ENCODE assay signal across 20 mouse cellular contexts in genomic region chr8:3530816-3531215, GRCm38 (mm10). TPM values are rescaled to one million over a fixed set of nuclear protein-coding genes. Genes with fewer than 3 reads are reported as not detected.
DNase-seq lines count a peak whose midpoint lies in the region; ATAC-seq and TF ChIP-seq lines count a peak whose summit lies in the region.
"Had no signal": no experiment of that assay in that cellular context is flagged by ENCODE, and none has a peak within 500 bp of the region (broad histone marks: within the 10 kb centered on the region; RNA-seq: fewer than 3 reads in every experiment).

No protein-coding gene starts in this region.

- no peak overlapping the region for H3K4me2 ChIP-seq in liver, embryonic 12.5 days
- H3K4me2 ChIP-seq in liver, postnatal 0 days (ENCODE audit: low read depth, low read length) = no peak overlapping the region
- H3K4me2 ChIP-seq: embryonic facial prominence, embryonic 12.5 days; forebrain, embryonic 13.5 days; forebrain, embryonic 15.5 days had no signal

- peaks cover 50% of the 10 kb centered on the region for H3K36me3 ChIP-seq in liver, embryonic 12.5 days
- H3K36me3 ChIP-seq in liver, postnatal 0 days (replicated peaks; ENCODE audit: insufficient read depth, low read length) = peaks cover 32% of the 10 kb centered on the region

- ATAC-seq in liver, embryonic 12.5 days = 0 out of 2 replicates have a peak, but pooled peaks have one; percentile 14
- no peak for ATAC-seq in liver, postnatal 0 days
- ATAC-seq in common myeloid progenitor, adult 5-6 weeks (replicated peaks; ENCODE audit: low read depth, poor library complexity, severe bottlenecking) = peak; percentile 52; the same call in 1 of the 2 replicates
- ATAC-seq in granulocyte monocyte progenitor cell, adult 5-6 weeks (replicated peaks; ENCODE audit: poor library complexity, severe bottlenecking) = peak; percentile 88
- ATAC-seq: forebrain, embryonic 13.5 days; forebrain, embryonic 15.5 days had no signal

- no peak overlapping the region for H3K27ac ChIP-seq in liver, embryonic 12.5 days
- H3K27ac ChIP-seq in liver, postnatal 0 days (ENCODE audit: low read depth) = no peak overlapping the region
- H3K27ac ChIP-seq: embryonic facial prominence, embryonic 10.5 days; embryonic facial prominence, embryonic 12.5 days; forebrain, embryonic 13.5 days; forebrain, embryonic 15.5 days had no signal

- H3K27me3 ChIP-seq in liver, embryonic 12.5 days (replicated peaks) = no peaks in the 10 kb centered on the region
- H3K27me3 ChIP-seq in liver, postnatal 0 days (ENCODE audit: insufficient read depth, low read length) = no peaks in the 10 kb centered on the region
- H3K27me3 ChIP-seq: embryonic facial prominence, embryonic 12.5 days; forebrain, embryonic 13.5 days; forebrain, embryonic 15.5 days had no signal

- no peak for DNase-seq in liver, postnatal 0 days
- no peak for DNase-seq in thymus, postnatal 0 days (ENCODE audit: low spot score)
- no peak for DNase-seq in layer of hippocampus, postnatal 10 days (ENCODE audit: low spot score in 2 of 2)
- DNase-seq: adrenal gland, adult 2 months; adrenal gland, postnatal 10 days; adrenal gland, postnatal 25 days; cerebellum, adult 11 months; cerebellum, adult 18-20 months; cerebellum, adult 8-10 months; cerebellum, adult 9-11 months; cerebellum, postnatal 14 days; cerebellum, postnatal 36 days had no signal

- TF ChIP-seq CTCF in liver, postnatal 0 days (IDR thresholded peaks at IDR 0.05; ENCODE audit: low read depth) = no peak

- TF ChIP-seq EP300 in liver, postnatal 0 days (IDR thresholded peaks at IDR 0.05; ENCODE audit: low read depth) = no peak

- no peaks in the 10 kb centered on the region for H3K9me3 ChIP-seq in liver, embryonic 12.5 days (replicated peaks)
- H3K9me3 ChIP-seq in liver, postnatal 0 days (ENCODE audit: low read length) = no peaks in the 10 kb centered on the region
- H3K9me3 ChIP-seq: embryonic facial prominence, embryonic 10.5 days; embryonic facial prominence, embryonic 12.5 days; forebrain, embryonic 13.5 days; forebrain, embryonic 15.5 days had no signal

- 66% methylated on average over 5 of the region's 5 CpGs for WGBS in liver, embryonic 12.5 days (ENCODE audit: insufficient replicate concordance)
- 70% methylated on average over 5 of the region's 5 CpGs for WGBS in liver, postnatal 0 days (ENCODE audit: insufficient replicate concordance)

- H3K4me1 ChIP-seq in liver, embryonic 12.5 days = peaks cover 6% of the 10 kb centered on the region
- H3K4me1 ChIP-seq in liver, postnatal 0 days (ENCODE audit: insufficient read depth) = peaks cover 2% of the 10 kb centered on the region; the same call in 1 of the 2 replicates
- H3K4me1 ChIP-seq: embryonic facial prominence, embryonic 10.5 days; embryonic facial prominence, embryonic 12.5 days; forebrain, embryonic 13.5 days; forebrain, embryonic 15.5 days had no signal

- H3K9ac ChIP-seq in liver, embryonic 12.5 days = no peak overlapping the region
- no peak overlapping the region for H3K9ac ChIP-seq in liver, postnatal 0 days (replicated peaks)
- H3K9ac ChIP-seq: embryonic facial prominence, embryonic 12.5 days; forebrain, embryonic 13.5 days; forebrain, embryonic 15.5 days had no signal

- H3K4me3 ChIP-seq in liver, embryonic 12.5 days = no peak overlapping the region
- no peak overlapping the region for H3K4me3 ChIP-seq in liver, postnatal 0 days (ENCODE audit: low read depth, low read length)
- H3K4me3 ChIP-seq: embryonic facial prominence, embryonic 10.5 days; embryonic facial prominence, embryonic 12.5 days; forebrain, embryonic 13.5 days; forebrain, embryonic 15.5 days had no signal

RNA-seq across cellular contexts. Expression of gene Pnpla6, which starts 15.6 kb away (rescaled TPM):
- 14.7 and 17.1 TPM in 2 replicates for polyA plus RNA-seq in liver, embryonic 12.5 days (2016; fragmentation: Nextera tagmentation; extraction: Ambion mirVana)
- polyA plus RNA-seq in liver, postnatal 0 days (2015; fragmentation: Nextera tagmentation; extraction: Ambion mirVana) = 6.4 TPM in 2 replicates
- 16.1 and 21.8 TPM in 2 replicates for total RNA-seq in common myeloid progenitor, adult 5-6 weeks (2017)
- total RNA-seq in granulocyte monocyte progenitor cell, adult 5-6 weeks (2014; fragmentation: Nextera tagmentation) = 39.0 and 39.4 TPM in 2 replicates
- total RNA-seq in granulocyte monocyte progenitor cell, adult 5-6 weeks (2017) = 11.8 and 16.8 TPM in 2 replicates
- polyA plus RNA-seq in thymus, postnatal 0 days (2015; fragmentation: Nextera tagmentation; extraction: Ambion mirVana) = 10.4 and 12.9 TPM in 2 replicates
- total RNA-seq in layer of hippocampus, postnatal 10 days (2021) = 10 to 100 TPM; 67.7 to 76.2 TPM

RNA-seq across cellular contexts. Expression of gene Mcoln1, which starts 30.6 kb away (rescaled TPM):
- polyA plus RNA-seq in liver, embryonic 12.5 days (2016; fragmentation: Nextera tagmentation; extraction: Ambion mirVana) = 25.7 and 26.9 TPM in 2 replicates
- polyA plus RNA-seq in liver, postnatal 0 days (2015; fragmentation: Nextera tagmentation; extraction: Ambion mirVana) = 19.9 and 20.6 TPM in 2 replicates
- 26.1 and 28.9 TPM in 2 replicates for total RNA-seq in common myeloid progenitor, adult 5-6 weeks (2017)
- total RNA-seq in granulocyte monocyte progenitor cell, adult 5-6 weeks (2014; fragmentation: Nextera tagmentation) = 26.7 and 55.5 TPM in 2 replicates
- total RNA-seq in granulocyte monocyte progenitor cell, adult 5-6 weeks (2017) = 21.8 and 41.5 TPM in 2 replicates
- 28.4 and 32.3 TPM in 2 replicates for polyA plus RNA-seq in thymus, postnatal 0 days (2015; fragmentation: Nextera tagmentation; extraction: Ambion mirVana)
- 10 to 100 TPM; 66.2 to 79.4 TPM for total RNA-seq in layer of hippocampus, postnatal 10 days (2021)

RNA-seq across cellular contexts. Expression of gene C330021F23Rik, which starts 37.0 kb away (rescaled TPM):
- polyA plus RNA-seq in liver, embryonic 12.5 days (2016; fragmentation: Nextera tagmentation; extraction: Ambion mirVana) = 2.3 and 2.9 TPM in 2 replicates
- 0.89 and 1.0 TPM in 2 replicates for polyA plus RNA-seq in liver, postnatal 0 days (2015; fragmentation: Nextera tagmentation; extraction: Ambion mirVana)
- 0.44 and 0.96 TPM in 2 replicates for total RNA-seq in common myeloid progenitor, adult 5-6 weeks (2017)
- total RNA-seq in granulocyte monocyte progenitor cell, adult 5-6 weeks (2014; fragmentation: Nextera tagmentation) = not detected in 2 replicates
- total RNA-seq in granulocyte monocyte progenitor cell, adult 5-6 weeks (2017) = 0.43 TPM in 1 of 2 replicates, not detected in the other
- polyA plus RNA-seq in thymus, postnatal 0 days (2015; fragmentation: Nextera tagmentation; extraction: Ambion mirVana) = 0.19 TPM in 1 of 2 replicates, not detected in the other
- not detected for total RNA-seq in layer of hippocampus, postnatal 10 days (2021)
- total RNA-seq: adrenal gland, adult 2 months; adrenal gland, postnatal 25 days had no signal
- polyA plus RNA-seq: adrenal gland, adult 2 months; C2C12 had no signal

RNA-seq across cellular contexts. Expression of gene Zfp358, which starts 37.9 kb away (rescaled TPM):
- 7.9 and 8.1 TPM in 2 replicates for polyA plus RNA-seq in liver, embryonic 12.5 days (2016; fragmentation: Nextera tagmentation; extraction: Ambion mirVana)
- 4.9 and 6.3 TPM in 2 replicates for polyA plus RNA-seq in liver, postnatal 0 days (2015; fragmentation: Nextera tagmentation; extraction: Ambion mirVana)
- 6.2 and 8.3 TPM in 2 replicates for total RNA-seq in common myeloid progenitor, adult 5-6 weeks (2017)
- total RNA-seq in granulocyte monocyte progenitor cell, adult 5-6 weeks (2014; fragmentation: Nextera tagmentation) = 11.8 and 17.0 TPM in 2 replicates
- total RNA-seq in granulocyte monocyte progenitor cell, adult 5-6 weeks (2017) = 3.3 and 5.0 TPM in 2 replicates
- polyA plus RNA-seq in thymus, postnatal 0 days (2015; fragmentation: Nextera tagmentation; extraction: Ambion mirVana) = 21.4 and 23.0 TPM in 2 replicates
- 10 to 100 TPM; 27.7 to 29.0 TPM for total RNA-seq in layer of hippocampus, postnatal 10 days (2021)

RNA-seq across cellular contexts. Expression of gene Camsap3, which starts 56.3 kb away (rescaled TPM):
- 2.0 and 2.2 TPM in 2 replicates for polyA plus RNA-seq in liver, embryonic 12.5 days (2016; fragmentation: Nextera tagmentation; extraction: Ambion mirVana)
- 2.4 and 2.6 TPM in 2 replicates for polyA plus RNA-seq in liver, postnatal 0 days (2015; fragmentation: Nextera tagmentation; extraction: Ambion mirVana)
- total RNA-seq in common myeloid progenitor, adult 5-6 weeks (2017) = 1.0 TPM in 2 replicates
- 0.19 and 0.82 TPM in 2 replicates for total RNA-seq in granulocyte monocyte progenitor cell, adult 5-6 weeks (2014; fragmentation: Nextera tagmentation)
- total RNA-seq in granulocyte monocyte progenitor cell, adult 5-6 weeks (2017) = 0.13 TPM in 1 of 2 replicates, not detected in the other
- 0.81 and 1.1 TPM in 2 replicates for polyA plus RNA-seq in thymus, postnatal 0 days (2015; fragmentation: Nextera tagmentation; extraction: Ambion mirVana)
- total RNA-seq in layer of hippocampus, postnatal 10 days (2021) = 10 to 100 TPM; 58.1 to 68.1 TPM
